Mouse (Mus musculus) testis, adult 2 months (tissue): ENCODE measurements at regions not wholly inside any gene's neighbourhood (a gene's known extent, or its start where the extent isn't known, plus 50 kb on each side); places are given as distances from the start of the nearest gene placed in this dataset.

Experiments used
- CTCF ChIP-seq: fragments of 200-500 bp; IDR thresholded peaks from 2 replicates; pipeline ENCODE4 v1.5.1; 2012; ENCODE audit warnings: low read depth, mild to moderate bottlenecking, inconsistent platforms, low read length, moderate library complexity; ENCODE audit not compliant: control insufficient read depth, insufficient read depth, insufficient replicate concordance
- POLR2A ChIP-seq: fragments of 200-500 bp; IDR thresholded peaks from 2 replicates; pipeline ENCODE4 v1.6.1; 2012; ENCODE audit warnings: low read depth, mild to moderate bottlenecking, inconsistent platforms, low read length, moderate library complexity; ENCODE audit not compliant: control insufficient read depth

- TF ChIP-seq POLR2A (no peak), CTCF (peak; percentile 39; the same call in 1 of the 2 replicates)
Observed at GRCm38 (mm10) chr6:33174616-33175015, 74.3 kb upstream of the Exoc4 start.
